Mouse (Mus musculus): ENCODE data around the gene Fth1.

DNA sequence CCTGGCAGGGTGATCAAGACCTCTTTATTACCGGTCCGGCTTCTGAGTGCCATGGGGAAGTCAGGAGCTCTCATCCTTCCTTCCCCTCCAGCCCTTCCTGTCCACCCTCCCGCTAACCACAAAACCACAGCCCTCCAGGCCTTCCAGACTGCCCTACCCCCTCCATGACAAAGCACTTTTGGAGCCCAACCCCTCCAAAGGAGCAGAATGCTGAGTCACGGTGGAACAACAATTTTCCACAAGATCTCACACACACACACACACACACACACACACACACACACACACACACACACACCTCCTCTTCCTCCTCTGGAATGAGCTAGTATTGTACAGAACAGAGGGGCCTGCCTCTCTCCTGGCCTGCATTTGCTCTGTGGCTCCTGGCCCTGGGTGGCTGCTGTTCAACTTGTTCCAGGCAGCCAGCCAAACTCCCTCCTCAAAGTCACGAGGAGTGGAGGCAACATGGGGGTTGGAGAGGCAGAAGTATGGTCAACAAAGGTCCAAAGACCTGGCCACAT is 1.9 kb upstream of the Fth1 start:
- TF ChIP-seq ZC3H11A (IDR thresholded peaks at IDR 0.05; ENCODE audit: low read depth, low read length) (no peak), CTCF (conservative IDR thresholded peaks at IDR 0.05 in 1 of 2, IDR thresholded peaks at IDR 0.05 in 1 of 2; ENCODE audit: low read depth in 2 of 2, low read length in 2 of 2) (no peak), ZMIZ1 (IDR thresholded peaks at IDR 0.05; ENCODE audit: low read depth, low read length) (no peak), USF2 (conservative IDR thresholded peaks at IDR 0.05; ENCODE audit: low read depth, low read length) (no peak), RCOR1 (conservative IDR thresholded peaks at IDR 0.05; ENCODE audit: low read depth, low read length) (no peak), CHD1 (IDR thresholded peaks at IDR 0.05; ENCODE audit: low read depth, low read length) (no peak), POLR2A (IDR thresholded peaks at IDR 0.05; ENCODE audit: low read depth, low read length) (no peak), UBTF (IDR thresholded peaks at IDR 0.05; ENCODE audit: low read depth, low read length) (no peak), CHD2 (IDR thresholded peaks at IDR 0.05; ENCODE audit: low read length) (peak; percentile 2; the same call in 1 of the 2 replicates), TBP (conservative IDR thresholded peaks at IDR 0.05; ENCODE audit: low read depth, low read length) (no peak), ZNF384 (IDR thresholded peaks at IDR 0.05; ENCODE audit: low read depth, low read length) (no peak), E2F4 (IDR thresholded peaks at IDR 0.05; ENCODE audit: insufficient replicate concordance, low read depth, low read length) (no peak), POLR2AphosphoS2 (IDR thresholded peaks at IDR 0.05; ENCODE audit: low read depth, low read length) (no peak), MEF2A (IDR thresholded peaks at IDR 0.05; ENCODE audit: borderline replicate concordance, low read depth, low read length) (no peak)

Data from CH12.LX (cell line).